Mouse (Mus musculus) testis, adult 2 months (tissue): Measurements from ENCODE around the gene Olfr1532-ps1.

Source experiments
- CTCF ChIP-seq: fragments of 200-500 bp; IDR thresholded peaks from 2 replicates; pipeline ENCODE4 v1.5.1; 2012; ENCODE audit warnings: low read depth, mild to moderate bottlenecking, inconsistent platforms, low read length, moderate library complexity; ENCODE audit not compliant: control insufficient read depth, insufficient read depth, insufficient replicate concordance
- POLR2A ChIP-seq: fragments of 200-500 bp; IDR thresholded peaks from 2 replicates; pipeline ENCODE4 v1.6.1; 2012; ENCODE audit warnings: low read depth, mild to moderate bottlenecking, inconsistent platforms, low read length, moderate library complexity; ENCODE audit not compliant: control insufficient read depth

- TF ChIP-seq CTCF (no peak), POLR2A (no peak)
Measured at GRCm38 (mm10) chr7:106888062-106888461, 19.7 kb upstream of the Olfr1532-ps1 start, which contains the start of gene Olfr706.
